Mouse (Mus musculus) kidney, adult 18-20 months (tissue): ENCODE measurements around the gene Coq2.
A peak's percentile ranks its signal among the peaks of the same experiment; 100 is the strongest.

Experiments used
- DNase-seq: peaks from one replicate; pipeline ENCODE4 v3.0.0; 2021

Coq2 gene

GRCm38 (mm10) chr5:100658460-100658859, 16.5 kb downstream of the Coq2 start:
- no peak for DNase-seq

- DNase-seq: no peak
Observed at GRCm38 (mm10) chr5:100656352-100656751, 18.6 kb downstream of the Coq2 start.

GRCm38 (mm10) chr5:100652327-100652726, 22.6 kb downstream of the Coq2 start:
- no peak for DNase-seq

GRCm38 (mm10) chr5:100651486-100651885, 23.5 kb downstream of the Coq2 start:
- DNase-seq: no peak

- DNase-seq: no peak
Observed at GRCm38 (mm10) chr5:100650969-100651368, 24.0 kb downstream of the Coq2 start.

GRCm38 (mm10) chr5:100648546-100648945, 26.4 kb downstream of the Coq2 start:
- no peak for DNase-seq

- no peak for DNase-seq
Observed at GRCm38 (mm10) chr5:100648046-100648445, 26.9 kb downstream of the Coq2 start.

GRCm38 (mm10) chr5:100646558-100646957, 28.4 kb downstream of the Coq2 start:
- DNase-seq: no peak

- DNase-seq: peak; percentile 38
Observed at GRCm38 (mm10) chr5:100643991-100644535, 30.9 kb downstream of the Coq2 start.

- DNase-seq: peak; percentile 46
Observed at GRCm38 (mm10) chr5:100643253-100643990, 31.5 kb downstream of the Coq2 start.

- DNase-seq: no peak
Observed at GRCm38 (mm10) chr5:100642316-100642715, 32.6 kb downstream of the Coq2 start.

- no peak for DNase-seq
Observed at GRCm38 (mm10) chr5:100638483-100638882, 36.5 kb downstream of the Coq2 start.

- peak; percentile 43 for DNase-seq
Observed at GRCm38 (mm10) chr5:100636794-100637544, 38.0 kb downstream of the Coq2 start.

GRCm38 (mm10) chr5:100635908-100636307, 39.0 kb downstream of the Coq2 start:
- no peak for DNase-seq

GRCm38 (mm10) chr5:100634885-100635478, 40.0 kb downstream of the Coq2 start:
- DNase-seq: no peak

- peak; percentile 52 for DNase-seq
Observed at GRCm38 (mm10) chr5:100632540-100633129, 42.3 kb downstream of the Coq2 start.

- no peak for DNase-seq
Observed at GRCm38 (mm10) chr5:100628807-100629206, 46.1 kb downstream of the Coq2 start.

GRCm38 (mm10) chr5:100626526-100626925, 48.4 kb downstream of the Coq2 start:
- no peak for DNase-seq

- DNase-seq: no peak
Observed at GRCm38 (mm10) chr5:100624743-100625360, 50.1 kb downstream of the Coq2 start.

GRCm38 (mm10) chr5:100622509-100623163, 52.3 kb downstream of the Coq2 start:
- DNase-seq: no peak

GRCm38 (mm10) chr5:100621876-100622508, 52.9 kb downstream of the Coq2 start:
- DNase-seq: no peak

- DNase-seq: no peak
Observed at GRCm38 (mm10) chr5:100620952-100621351, 54.0 kb downstream of the Coq2 start.
